Mouse (Mus musculus) C2C12 (cell line): Measurements from ENCODE around the gene Arfgef2. TPM values are rescaled to one million over a fixed set of nuclear protein-coding genes. Genes with fewer than 3 reads are reported as not detected.

Experiments
- H3K27me3 ChIP-seq: one replicate; pipeline ENCODE4 v1.6.1; 2011; ENCODE audit not compliant: control insufficient read depth, insufficient read depth, insufficient read length
- H3K36me3 ChIP-seq: one replicate; pipeline ENCODE4 v1.6.1; 2011; ENCODE audit not compliant: control insufficient read depth, insufficient read depth
- H3K4me3 ChIP-seq: one replicate; pipeline ENCODE4 v1.5.1; 2011; ENCODE audit warnings: mild to moderate bottlenecking, control low read depth; ENCODE audit not compliant: poor library complexity, insufficient read depth, severe bottlenecking
- H3K79me2 ChIP-seq: one replicate; pipeline ENCODE4 v1.6.1; 2011; ENCODE audit not compliant: control insufficient read depth, insufficient read depth
- H3K79me3 ChIP-seq: one replicate; pipeline ENCODE4 v1.6.1; 2011; ENCODE audit warnings: low read depth, control low read depth
- H3ac ChIP-seq: one replicate; pipeline ENCODE3; 2011; ENCODE audit warnings: low read depth; ENCODE audit not compliant: control insufficient read depth, insufficient read length
- CEBPB ChIP-seq: IDR thresholded peaks from one replicate; pipeline ENCODE4 v1.6.1; 2011; ENCODE audit warnings: low read depth, mild to moderate bottlenecking, control low read depth, moderate library complexity
- CTCF ChIP-seq: IDR thresholded peaks from one replicate; pipeline ENCODE4 v1.5.1; 2011; ENCODE audit not compliant: control insufficient read depth, insufficient read depth, insufficient read length
- FOSL1 ChIP-seq: IDR thresholded peaks from one replicate; pipeline ENCODE4 v1.8.0; 2011; ENCODE audit warnings: mild to moderate bottlenecking, low read length; ENCODE audit not compliant: poor library complexity, insufficient read depth, severe bottlenecking
- MAX ChIP-seq: IDR thresholded peaks from one replicate; pipeline ENCODE4 v1.6.1; 2011; ENCODE audit warnings: mild to moderate bottlenecking, control low read depth
- MYOD1 ChIP-seq: IDR thresholded peaks from one replicate; pipeline ENCODE4 v1.6.1; 2011; ENCODE audit warnings: low read depth; ENCODE audit not compliant: control insufficient read depth, insufficient read length
- MYOG ChIP-seq: IDR thresholded peaks from one replicate; pipeline ENCODE4 v1.6.1; 2011; ENCODE audit not compliant: control insufficient read depth, insufficient read length; ENCODE audit errors: extremely low read depth
- USF1 ChIP-seq: IDR thresholded peaks from one replicate; pipeline ENCODE4 v1.6.1; 2011; ENCODE audit warnings: low read depth, mild to moderate bottlenecking, control low read depth, moderate library complexity
- polyA plus RNA-seq: library from polyadenylated mRNA; unstranded; fragments of >200 nt; fragmentation: generic; extraction: Trizol; gene quantifications from one replicate; pipeline ENCODE4 v1.2.1, GENCODE M21; 2012; ENCODE audit warnings: missing spikeins

Gene Arfgef2
- polyA plus RNA-seq, 1 experiment = 8.2 TPM

- Histone ChIP-seq H3K79me3 (no peaks in the 10 kb centered on the region), H3ac (no peak overlapping the region), H3K27me3 (no peaks in the 10 kb centered on the region), H3K79me2 (no peaks in the 10 kb centered on the region), H3K36me3 (peaks cover 99% of the 10 kb centered on the region), H3K4me3 (no peak overlapping the region)
- TF ChIP-seq FOSL1 = no peak
- TF ChIP-seq MAX = no peak
- TF ChIP-seq CEBPB = no peak
Measured at GRCm38 (mm10) chr2:166934416-166934815, 129.0 kb downstream of the Arfgef2 start.

- Histone ChIP-seq H3ac (no peak overlapping the region), H3K36me3 (peaks cover 96% of the 10 kb centered on the region), H3K79me3 (no peaks in the 10 kb centered on the region), H3K27me3 (no peaks in the 10 kb centered on the region), H3K79me2 (no peaks in the 10 kb centered on the region), H3K4me3 (no peak overlapping the region)
- TF ChIP-seq CEBPB (no peak), USF1 (no peak), MYOD1 (no peak), MAX (no peak), CTCF (no peak), MYOG (no peak), FOSL1 (no peak)
Measured at GRCm38 (mm10) chr2:166935582-166935981, 130.2 kb downstream of the Arfgef2 start.

GRCm38 (mm10) chr2:166936166-166936565 is 130.8 kb downstream of the Arfgef2 start:
- peaks cover 96% of the 10 kb centered on the region for H3K36me3 ChIP-seq
- TF ChIP-seq MYOD1 (no peak), USF1 (no peak), CEBPB (no peak), MYOG (no peak), CTCF (no peak), FOSL1 (no peak), MAX (no peak)
- H3K79me3 ChIP-seq = no peaks in the 10 kb centered on the region
- H3K4me3 ChIP-seq = no peak overlapping the region
- no peak overlapping the region for H3ac ChIP-seq
- no peaks in the 10 kb centered on the region for H3K27me3 ChIP-seq
- H3K79me2 ChIP-seq = no peaks in the 10 kb centered on the region

- H3K79me3 ChIP-seq = no peaks in the 10 kb centered on the region
- no peak overlapping the region for H3K4me3 ChIP-seq
- no peaks in the 10 kb centered on the region for H3K27me3 ChIP-seq
- peaks cover 97% of the 10 kb centered on the region for H3K36me3 ChIP-seq
- no peak overlapping the region for H3ac ChIP-seq
- no peak for TF ChIP-seq MAX
- H3K79me2 ChIP-seq = no peaks in the 10 kb centered on the region
Measured at GRCm38 (mm10) chr2:166943146-166943545, 137.8 kb downstream of the Arfgef2 start.

- TF ChIP-seq MYOG = no peak
- TF ChIP-seq CTCF = no peak
- TF ChIP-seq MAX = no peak
- TF ChIP-seq MYOD1 = no peak
- TF ChIP-seq USF1 = no peak
- no peak for TF ChIP-seq CEBPB
- TF ChIP-seq FOSL1 = no peak
- H3K36me3 ChIP-seq = peaks cover 97% of the 10 kb centered on the region
- H3K79me2 ChIP-seq = no peaks in the 10 kb centered on the region
- H3K79me3 ChIP-seq = no peaks in the 10 kb centered on the region
- no peak overlapping the region for H3ac ChIP-seq
- H3K4me3 ChIP-seq = no peak overlapping the region
- no peaks in the 10 kb centered on the region for H3K27me3 ChIP-seq
Measured at GRCm38 (mm10) chr2:166944346-166944745, 139.0 kb downstream of the Arfgef2 start.

- H3K4me3 ChIP-seq = no peak overlapping the region
- H3K79me3 ChIP-seq = no peaks in the 10 kb centered on the region
- TF ChIP-seq CTCF (peak; percentile 42), CEBPB (no peak)
- H3K79me2 ChIP-seq = no peaks in the 10 kb centered on the region
- H3ac ChIP-seq = no peak overlapping the region
- H3K27me3 ChIP-seq = no peaks in the 10 kb centered on the region
- H3K36me3 ChIP-seq = peaks cover 99% of the 10 kb centered on the region
Measured at GRCm38 (mm10) chr2:166945456-166945855, 140.1 kb downstream of the Arfgef2 start.

Other genes with a start within 250 kb of the Arfgef2 start
- gene Prex1, start 91.8 kb upstream of the Arfgef2 start, polyA plus RNA-seq = 0.16 TPM
- 5.3 TPM for gene Trp53rkb, start 13.1 kb upstream of the Arfgef2 start, polyA plus RNA-seq
- 41.5 TPM for gene Cse1l, start 100.5 kb downstream of the Arfgef2 start, polyA plus RNA-seq
- gene Stau1, start 190.7 kb downstream of the Arfgef2 start, polyA plus RNA-seq = 53.4 TPM
- gene Ddx27, start 209.6 kb downstream of the Arfgef2 start, polyA plus RNA-seq = 76.4 TPM